ENCODE assay signal across 17 mouse cellular contexts in the genomic region with DNA sequence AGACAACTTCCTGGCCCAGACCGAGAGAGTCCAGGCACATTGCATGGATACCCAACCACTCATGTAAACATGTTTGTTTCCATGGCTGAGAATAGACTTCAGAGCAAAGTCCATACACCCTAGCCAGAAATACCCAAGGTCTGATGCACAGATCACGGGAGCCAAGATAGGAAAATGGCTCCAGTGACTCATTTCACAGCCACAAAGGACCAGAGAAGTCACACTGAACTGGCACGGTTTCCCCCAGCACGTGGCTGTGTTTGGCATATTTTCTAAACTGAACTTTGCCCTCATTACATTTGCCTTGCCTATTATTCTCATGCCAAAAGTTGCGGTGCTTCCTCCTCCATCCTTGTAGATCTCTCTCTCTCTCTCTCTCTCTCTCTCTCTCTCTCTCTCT. TPM values are rescaled to one million over a fixed set of nuclear protein-coding genes. Genes with fewer than 3 reads are reported as not detected.
DNase-seq lines count a peak whose midpoint lies in the region; ATAC-seq lines count a peak whose summit lies in the region.
"Had no signal": no experiment of that assay in that cellular context is flagged by ENCODE, and none has a peak within 500 bp of the region (broad histone marks: within the 10 kb centered on the region; RNA-seq: fewer than 3 reads in every experiment).

No protein-coding gene starts in this region.

- H3K27ac ChIP-seq in heart, embryonic 10.5 days, result no peak overlapping the region
- H3K27ac ChIP-seq in intestine, embryonic 16.5 days (ENCODE audit: low read length), result peak overlapping the region; percentile 16
- H3K27ac ChIP-seq in midbrain, embryonic 11.5 days (ENCODE audit: low read depth, low read length), result no peak overlapping the region
- H3K27ac ChIP-seq: embryonic facial prominence, embryonic 13.5 days; forebrain, embryonic 13.5 days; midbrain, embryonic 12.5 days had no signal

- peak; percentile 57 to 61 for DNase-seq in heart, postnatal 10 days
- DNase-seq in heart, embryonic 10.5 days (ENCODE audit: low spot score), result no peak
- peak; percentile 17 for DNase-seq in ovary, adult 18-20 months (ENCODE audit: low spot score)
- DNase-seq in ovary, postnatal 10 days (ENCODE audit: low spot score), result no peak
- no peak for DNase-seq in layer of hippocampus, adult 8-10 months (ENCODE audit: low spot score in 2 of 2)
- no peak for DNase-seq in midbrain, embryonic 11.5 days (ENCODE audit: low spot score, missing footprints)
- DNase-seq in cerebellum, adult 9-11 months, result no peak
- DNase-seq: cerebellum, postnatal 14 days had no signal

- intact Hi-C loops in heart, postnatal 10 days (cut with DNase I), result no loop called here

- H3K4me2 ChIP-seq in intestine, embryonic 16.5 days (ENCODE audit: low read depth, low read length), result peak overlapping the region; percentile 45; the same call in 1 of the 2 replicates
- no peak overlapping the region for H3K4me2 ChIP-seq in midbrain, embryonic 11.5 days
- H3K4me2 ChIP-seq: embryonic facial prominence, embryonic 13.5 days; forebrain, embryonic 13.5 days; midbrain, embryonic 12.5 days had no signal

- peaks cover 36% of the 10 kb centered on the region for H3K27me3 ChIP-seq in heart, embryonic 10.5 days (ENCODE audit: insufficient read depth, poor library complexity, severe bottlenecking)
- H3K27me3 ChIP-seq in intestine, embryonic 16.5 days (replicated peaks; ENCODE audit: control insufficient read depth, insufficient read depth, low read length), result no peaks in the 10 kb centered on the region
- H3K27me3 ChIP-seq in midbrain, embryonic 11.5 days (ENCODE audit: control insufficient read depth, insufficient read depth, low read length), result peaks cover 3% of the 10 kb centered on the region; the same call in 1 of the 2 replicates

- no peak overlapping the region for H3K4me3 ChIP-seq in heart, embryonic 10.5 days
- H3K4me3 ChIP-seq in intestine, embryonic 16.5 days (ENCODE audit: low read length), result 0 out of 2 replicates have a peak overlapping the region, but pooled peaks have one; percentile 7
- H3K4me3 ChIP-seq in midbrain, embryonic 11.5 days (ENCODE audit: low read depth, low read length), result no peak overlapping the region
- H3K4me3 ChIP-seq: embryonic facial prominence, embryonic 13.5 days; forebrain, embryonic 13.5 days; midbrain, embryonic 12.5 days had no signal

- peak; percentile 30 for ATAC-seq in intestine, embryonic 16.5 days
- ATAC-seq in midbrain, embryonic 11.5 days (ENCODE audit: low FRiP score), result no peak
- ATAC-seq: forebrain, embryonic 13.5 days had no signal

- H3K9me3 ChIP-seq in heart, embryonic 10.5 days, result no peaks in the 10 kb centered on the region
- H3K9me3 ChIP-seq in intestine, embryonic 16.5 days (ENCODE audit: control insufficient read depth, low read length), result no peaks in the 10 kb centered on the region
- H3K9me3 ChIP-seq in midbrain, embryonic 11.5 days (ENCODE audit: control insufficient read depth, low read length), result no peaks in the 10 kb centered on the region
- H3K9me3 ChIP-seq: embryonic facial prominence, embryonic 13.5 days; forebrain, embryonic 13.5 days; midbrain, embryonic 12.5 days had no signal

- H3K36me3 ChIP-seq in heart, embryonic 10.5 days, result no peaks in the 10 kb centered on the region
- H3K36me3 ChIP-seq in intestine, embryonic 16.5 days (ENCODE audit: control insufficient read depth, insufficient read depth, low read length), result no peaks in the 10 kb centered on the region
- no peaks in the 10 kb centered on the region for H3K36me3 ChIP-seq in midbrain, embryonic 11.5 days (ENCODE audit: control insufficient read depth, insufficient read depth, low read length)
- H3K36me3 ChIP-seq: embryonic facial prominence, embryonic 13.5 days; midbrain, embryonic 12.5 days had no signal

- 68% methylated on average over 5 of the region's 5 CpGs for WGBS in heart, embryonic 10.5 days
- 37% methylated on average over 5 of the region's 5 CpGs for WGBS in intestine, embryonic 16.5 days
- 90% methylated on average over 5 of the region's 5 CpGs for WGBS in midbrain, embryonic 11.5 days

- peaks cover 15% of the 10 kb centered on the region for H3K4me1 ChIP-seq in heart, embryonic 10.5 days
- peaks cover 18% of the 10 kb centered on the region for H3K4me1 ChIP-seq in intestine, embryonic 16.5 days (ENCODE audit: control insufficient read depth, insufficient read depth, low read length)
- peaks cover 4% of the 10 kb centered on the region for H3K4me1 ChIP-seq in midbrain, embryonic 11.5 days (ENCODE audit: control insufficient read depth, insufficient read depth, low read length)

- H3K9ac ChIP-seq in intestine, embryonic 16.5 days (ENCODE audit: low read depth, low read length), result no peak overlapping the region
- H3K9ac ChIP-seq in midbrain, embryonic 11.5 days (ENCODE audit: low read length), result no peak overlapping the region
- H3K9ac ChIP-seq: embryonic facial prominence, embryonic 13.5 days; forebrain, embryonic 13.5 days; midbrain, embryonic 12.5 days had no signal

RNA-seq across cellular contexts. Expression of a gene that starts 1.9 kb away (rescaled TPM):
- under 1 TPM in 1 of 2 experiments, not detected in 1; 0.05 TPM for total RNA-seq in heart, postnatal 10 days (2021)
- 0.13 and 0.25 TPM in 2 replicates for polyA plus RNA-seq in heart, embryonic 10.5 days (2016; fragmentation: Nextera tagmentation; extraction: Ambion mirVana)
- 3.9 and 4.2 TPM in 2 replicates for polyA plus RNA-seq in intestine, embryonic 16.5 days (2015; fragmentation: Nextera tagmentation; extraction: Ambion mirVana)
- total RNA-seq in layer of hippocampus, adult 8-10 months (2022), result 1 to 10 TPM; 3.2 to 6.4 (median 4.9) TPM
- polyA plus RNA-seq in midbrain, embryonic 11.5 days (2014; fragmentation: Nextera tagmentation; extraction: Ambion mirVana), result 0.10 TPM in 1 of 2 replicates, not detected in the other
- total RNA-seq: heart, postnatal 36 days had no signal
- polyA plus RNA-seq: liver, embryonic 16.5 days had no signal

RNA-seq across cellular contexts. Expression of a gene that starts 30.4 kb away (rescaled TPM):
- total RNA-seq in heart, postnatal 10 days (2021), result not detected
- polyA plus RNA-seq in heart, embryonic 10.5 days (2016; fragmentation: Nextera tagmentation; extraction: Ambion mirVana), result 0.21 and 0.26 TPM in 2 replicates
- not detected in 2 replicates for polyA plus RNA-seq in intestine, embryonic 16.5 days (2015; fragmentation: Nextera tagmentation; extraction: Ambion mirVana)
- not detected for total RNA-seq in layer of hippocampus, adult 8-10 months (2022)
- polyA plus RNA-seq in midbrain, embryonic 11.5 days (2014; fragmentation: Nextera tagmentation; extraction: Ambion mirVana), result not detected in 2 replicates
- total RNA-seq: gastrocnemius, postnatal 4 days; layer of hippocampus, adult 18-20 months; left cerebral cortex, postnatal 25 days had no signal
- polyA plus RNA-seq: embryonic facial prominence, embryonic 13.5 days; forebrain, embryonic 13.5 days; midbrain, embryonic 12.5 days had no signal

RNA-seq across cellular contexts. Expression of a gene that starts 38.5 kb away (rescaled TPM):
- total RNA-seq in heart, postnatal 10 days (2021), result 10 to 100 TPM; 63.8 to 76.9 TPM
- polyA plus RNA-seq in heart, embryonic 10.5 days (2016; fragmentation: Nextera tagmentation; extraction: Ambion mirVana), result 80.3 and 85.4 TPM in 2 replicates
- polyA plus RNA-seq in intestine, embryonic 16.5 days (2015; fragmentation: Nextera tagmentation; extraction: Ambion mirVana), result 57.0 and 62.3 TPM in 2 replicates
- total RNA-seq in layer of hippocampus, adult 8-10 months (2022), result 10 to 100 TPM; 56.0 to 80.0 (median 62.1) TPM
- 92.4 and 97.4 TPM in 2 replicates for polyA plus RNA-seq in midbrain, embryonic 11.5 days (2014; fragmentation: Nextera tagmentation; extraction: Ambion mirVana)

RNA-seq across cellular contexts. Expression of a gene that starts 55.0 kb away (rescaled TPM):
- not detected for total RNA-seq in heart, postnatal 10 days (2021)
- not detected in 2 replicates for polyA plus RNA-seq in heart, embryonic 10.5 days (2016; fragmentation: Nextera tagmentation; extraction: Ambion mirVana)
- polyA plus RNA-seq in intestine, embryonic 16.5 days (2015; fragmentation: Nextera tagmentation; extraction: Ambion mirVana), result 1.7 and 1.9 TPM in 2 replicates
- under 1 TPM; 0.43 to 0.84 (median 0.70) TPM for total RNA-seq in layer of hippocampus, adult 8-10 months (2022)
- not detected in 2 replicates for polyA plus RNA-seq in midbrain, embryonic 11.5 days (2014; fragmentation: Nextera tagmentation; extraction: Ambion mirVana)
- total RNA-seq: gastrocnemius, postnatal 4 days; heart, postnatal 36 days had no signal
- polyA plus RNA-seq: forebrain, embryonic 13.5 days; midbrain, embryonic 12.5 days had no signal

Comparison
In these comparisons a context has a peak if more than half of its experiments do, and no peak if none do; other contexts are left out.
1. DNase-seq: peak in heart, postnatal 10 days (2 of 2) and ovary, adult 18-20 months (single experiment); none in heart, embryonic 10.5 days (single experiment), ovary, postnatal 10 days (single experiment), layer of hippocampus, adult 8-10 months (0 of 2), midbrain, embryonic 11.5 days (single experiment) and cerebellum, adult 9-11 months (single experiment).